Mouse (Mus musculus): ENCODE measurements around the gene Nup37.

DNA sequence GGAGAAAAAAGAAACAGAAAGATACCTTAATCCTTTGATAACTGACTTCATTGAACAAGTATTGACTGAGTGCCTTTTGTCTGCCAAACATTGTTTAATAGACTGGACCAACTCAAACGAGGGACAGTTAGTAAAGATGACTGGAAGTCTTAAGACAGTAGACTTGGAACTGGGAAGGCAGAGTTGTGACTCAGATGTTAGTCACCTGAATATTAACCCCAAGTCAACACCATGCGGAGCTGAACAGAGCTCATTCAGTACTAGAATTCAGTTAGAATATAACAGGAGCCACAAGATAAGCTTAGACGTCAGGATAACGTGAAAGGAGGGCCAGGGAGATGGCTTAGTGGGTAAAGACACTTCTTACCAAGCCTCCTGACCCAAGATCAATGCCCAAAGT lies 3.6 kb downstream of the Nup37 start:
- no peak for TF ChIP-seq ZNF384 (IDR thresholded peaks at IDR 0.05; ENCODE audit: low read depth, low read length)
- no peak for TF ChIP-seq CHD2 (IDR thresholded peaks at IDR 0.05; ENCODE audit: low read depth, low read length)
- no peak for TF ChIP-seq HCFC1 (IDR thresholded peaks at IDR 0.05; ENCODE audit: borderline replicate concordance, insufficient read depth, low read length)
